Mouse (Mus musculus) heart, embryonic 14.5 days (tissue): ENCODE data around the gene Cenpn. TPM values are rescaled to one million over a fixed set of nuclear protein-coding genes. Genes with fewer than 3 reads are reported as not detected.

Experiments
- ATAC-seq: fragments of 200-750 bp; cut with Nextera tagmentation; 2 replicates; pipeline ENCODE4 v1.8.0; 2017; ENCODE audit warnings: low read depth, moderate TSS enrichment; ENCODE audit not compliant: insufficient number of reproducible peaks, insufficient read depth, low FRiP score
- H3K27ac ChIP-seq, 2 experiments: fragments of 200-500 bp in 1 of 2; fragments of 300-500 bp in 1 of 2; sonication (generic) in 1 of 2; replicated peaks in 1 of 2; 2 replicates each; pipeline ENCODE4 v1.5.1; 2012 to 2014; ENCODE audit warnings: low read depth in 2 of 2, low read length in 2 of 2, control low read depth in 1 of 2, mild to moderate bottlenecking in 1 of 2, mixed read lengths in 1 of 2; ENCODE audit not compliant: control insufficient read depth in 1 of 2, insufficient read depth in 1 of 2
- H3K27me3 ChIP-seq: fragments of 300-500 bp; sonication (generic); 2 replicates; pipeline ENCODE4 v1.6.1; 2014; ENCODE audit warnings: mild to moderate bottlenecking, low read length, control low read depth; ENCODE audit not compliant: control insufficient read depth, insufficient read depth
- H3K36me3 ChIP-seq: fragments of 300-500 bp; sonication (generic); 2 replicates; pipeline ENCODE4 v1.6.1; 2014; ENCODE audit warnings: mild to moderate bottlenecking, control low read depth, low read length, mixed read lengths; ENCODE audit not compliant: control insufficient read depth, insufficient read depth
- H3K4me1 ChIP-seq, 2 experiments: fragments of 200-500 bp in 1 of 2; fragments of 300-500 bp in 1 of 2; sonication (generic) in 1 of 2; 2 replicates each; pipeline ENCODE4 v1.6.1; 2012 to 2014; ENCODE audit warnings: low read length in 2 of 2, control low read depth in 1 of 2, mixed read lengths in 1 of 2; ENCODE audit not compliant: control insufficient read depth in 2 of 2, insufficient read depth in 2 of 2
- H3K4me2 ChIP-seq: fragments of 300-500 bp; sonication (generic); 2 replicates; pipeline ENCODE4 v1.6.1; 2014; ENCODE audit warnings: mild to moderate bottlenecking, low read length
- H3K4me3 ChIP-seq, 2 experiments: fragments of 200-500 bp in 1 of 2; fragments of 300-500 bp in 1 of 2; sonication (generic) in 1 of 2; 2 replicates each; pipeline ENCODE4 v1.5.1; 2012 to 2014; ENCODE audit warnings: low read length in 2 of 2, mild to moderate bottlenecking in 2 of 2, control low read depth in 1 of 2, low read depth in 1 of 2, moderate library complexity in 1 of 2; ENCODE audit not compliant: control insufficient read depth in 1 of 2, insufficient read depth in 1 of 2
- H3K9ac ChIP-seq: fragments of 300-500 bp; sonication (generic); 2 replicates; pipeline ENCODE4 v1.6.1; 2014; ENCODE audit warnings: mild to moderate bottlenecking, low read length
- H3K9me3 ChIP-seq: fragments of 300-500 bp; sonication (generic); 2 replicates; pipeline ENCODE4 v1.6.1; 2016; ENCODE audit warnings: low read length, control low read depth; ENCODE audit not compliant: control insufficient read depth
- WGBS: fragments of 180-500 bp; shearing (Covaris S2); extraction: QIAGEN DNeasy Blood & Tissue Kit; methylation state at CpG from one replicate; pipeline ENCODE4 v1.1.7; 2014; 5-methylcytosine and 5-hydroxymethylcytosine counted together
- polyA plus RNA-seq: library from polyadenylated mRNA; unstranded; fragments of >200 nt; fragmentation: Nextera tagmentation; extraction: Ambion mirVana; gene quantifications from 2 replicates; pipeline ENCODE4 v1.2.1, GENCODE M21; 2014

The Cenpn gene
- polyA plus RNA-seq, 1 experiment from 2014 or later: 24.2 TPM

- ATAC-seq: no peak
- WGBS: 87% methylated on average over 5 of the region's 5 CpGs
- Histone ChIP-seq H3K36me3 (peaks cover 55% of the 10 kb centered on the region), H3K27me3 (no peaks in the 10 kb centered on the region), H3K9ac (no peak overlapping the region), H3K9me3 (peaks cover 6% of the 10 kb centered on the region; the same call in 1 of the 2 replicates), H3K27ac (no peak overlapping the region), H3K4me3 (no peak overlapping the region), H3K4me1 (no peaks in the 10 kb centered on the region), H3K4me2 (no peak overlapping the region)
Measured at GRCm38 (mm10) chr8:116891446-116891845, 30.1 kb upstream of the Cenpn start.

- H3K27ac ChIP-seq: no peak overlapping the region
- peaks cover 6% of the 10 kb centered on the region; the same call in 1 of the 2 replicates for H3K9me3 ChIP-seq
- no peak overlapping the region for H3K4me2 ChIP-seq
- ATAC-seq: no peak
- H3K4me1 ChIP-seq: no peaks in the 10 kb centered on the region
- no peaks in the 10 kb centered on the region for H3K27me3 ChIP-seq
- peaks cover 48% of the 10 kb centered on the region for H3K36me3 ChIP-seq
- 85% methylated on average over 3 of the region's 3 CpGs for whole genome bisulfite sequencing
- no peak overlapping the region for H3K9ac ChIP-seq
- no peak overlapping the region for H3K4me3 ChIP-seq
Measured at GRCm38 (mm10) chr8:116892130-116892529, 29.4 kb upstream of the Cenpn start.

GRCm38 (mm10) chr8:116892636-116893035, 28.9 kb upstream of the Cenpn start:
- WGBS: 74% methylated on average over 9 of the region's 9 CpGs
- H3K36me3 ChIP-seq: peaks cover 43% of the 10 kb centered on the region
- ATAC-seq: no peak

GRCm38 (mm10) chr8:116893938-116894337, 27.6 kb upstream of the Cenpn start:
- Histone ChIP-seq H3K9me3 (peaks cover 6% of the 10 kb centered on the region; the same call in 1 of the 2 replicates), H3K27ac (no peak overlapping the region), H3K27me3 (no peaks in the 10 kb centered on the region), H3K36me3 (peaks cover 31% of the 10 kb centered on the region), H3K4me1 (no peaks in the 10 kb centered on the region), H3K4me2 (no peak overlapping the region), H3K4me3 (no peak overlapping the region), H3K9ac (no peak overlapping the region)
- no peak for ATAC-seq
- 92% methylated on average over 11 of the region's 11 CpGs for WGBS

More at GRCm38 (mm10) chr8:116892636-116893035, 28.9 kb upstream of the Cenpn start:
- H3K4me2 ChIP-seq: no peak overlapping the region
- H3K4me3 ChIP-seq: no peak overlapping the region
- H3K27me3 ChIP-seq: no peaks in the 10 kb centered on the region
- H3K9me3 ChIP-seq: peaks cover 6% of the 10 kb centered on the region; the same call in 1 of the 2 replicates
- no peak overlapping the region for H3K9ac ChIP-seq
- H3K27ac ChIP-seq: no peak overlapping the region
- no peaks in the 10 kb centered on the region for H3K4me1 ChIP-seq

GRCm38 (mm10) chr8:116895521-116895920, 26.0 kb upstream of the Cenpn start:
- Histone ChIP-seq H3K27me3 (no peaks in the 10 kb centered on the region), H3K4me2 (no peak overlapping the region), H3K4me1 (no peaks in the 10 kb centered on the region), H3K4me3 (no peak overlapping the region), H3K9ac (no peak overlapping the region), H3K36me3 (peaks cover 20% of the 10 kb centered on the region), H3K9me3 (peaks cover 6% of the 10 kb centered on the region; the same call in 1 of the 2 replicates), H3K27ac (no peak overlapping the region)
- ATAC-seq: no peak
- 88% methylated on average over 6 of the region's 6 CpGs for WGBS

GRCm38 (mm10) chr8:116904736-116905135, 16.8 kb upstream of the Cenpn start:
- no peak overlapping the region for H3K9ac ChIP-seq
- H3K4me1 ChIP-seq: 0 out of 4 replicates have a peak, but pooled peaks cover 0 to 3% of the 10 kb centered on the region in 2 experiments
- WGBS: 73% methylated on average over 4 of the region's 4 CpGs
- H3K4me3 ChIP-seq: no peak overlapping the region
- no peaks in the 10 kb centered on the region for H3K27me3 ChIP-seq
- H3K9me3 ChIP-seq: no peaks in the 10 kb centered on the region
- peak overlapping the region in 1 of 2 experiments; percentile 27; a peak in 1 of 4 replicates for H3K27ac ChIP-seq
- no peak for ATAC-seq
- H3K36me3 ChIP-seq: peaks cover 25% of the 10 kb centered on the region
- H3K4me2 ChIP-seq: no peak overlapping the region

GRCm38 (mm10) chr8:116905252-116905651, 16.3 kb upstream of the Cenpn start:
- WGBS: 78% methylated on average over 4 of the region's 4 CpGs
- Histone ChIP-seq H3K36me3 (peaks cover 30% of the 10 kb centered on the region), H3K4me1 (0 out of 4 replicates have a peak, but pooled peaks cover 0 to 3% of the 10 kb centered on the region in 2 experiments), H3K9me3 (no peaks in the 10 kb centered on the region), H3K27me3 (no peaks in the 10 kb centered on the region), H3K4me2 (no peak overlapping the region), H3K27ac (peak overlapping the region in 1 of 2 experiments; percentile 27; a peak in 1 of 4 replicates), H3K4me3 (no peak overlapping the region), H3K9ac (no peak overlapping the region)
- ATAC-seq: 0 out of 2 replicates have a peak, but pooled peaks have one; percentile 21

- 94% methylated on average over 4 of the region's 4 CpGs for WGBS
- no peaks in the 10 kb centered on the region for H3K27me3 ChIP-seq
- no peaks in the 10 kb centered on the region for H3K9me3 ChIP-seq
- no peak overlapping the region for H3K4me3 ChIP-seq
- no peak overlapping the region for H3K4me2 ChIP-seq
- no peak for ATAC-seq
- H3K9ac ChIP-seq: no peak overlapping the region
- H3K27ac ChIP-seq: no peak overlapping the region
- peaks cover 36% of the 10 kb centered on the region for H3K36me3 ChIP-seq
- H3K4me1 ChIP-seq: 0 out of 4 replicates have a peak, but pooled peaks cover 0 to 3% of the 10 kb centered on the region in 2 experiments
Measured at GRCm38 (mm10) chr8:116905836-116906235, 15.7 kb upstream of the Cenpn start.
